Mouse (Mus musculus) testis, adult 2 months (tissue): Measurements from ENCODE around the gene Fez1. TPM values are rescaled to one million over a fixed set of nuclear protein-coding genes. Genes with fewer than 3 reads are reported as not detected.

Experiments used
- H3K27ac ChIP-seq: fragments of 200-500 bp; 2 replicates; pipeline ENCODE4 v1.5.1; 2012; ENCODE audit warnings: low read depth, low read length; ENCODE audit not compliant: control insufficient read depth, insufficient read depth
- H3K27me3 ChIP-seq: fragments of 200-500 bp; 2 replicates; pipeline ENCODE4 v1.6.1; 2012; ENCODE audit warnings: mild to moderate bottlenecking, low read length, moderate library complexity; ENCODE audit not compliant: control insufficient read depth, insufficient read depth
- H3K36me3 ChIP-seq: fragments of 200-500 bp; 2 replicates; pipeline ENCODE4 v1.6.1; 2012; ENCODE audit warnings: mild to moderate bottlenecking, low read length; ENCODE audit not compliant: control insufficient read depth, insufficient read depth
- H3K4me1 ChIP-seq: fragments of 200-500 bp; 2 replicates; pipeline ENCODE4 v1.6.1; 2012; ENCODE audit warnings: low read length; ENCODE audit not compliant: control insufficient read depth, insufficient read depth
- H3K4me3 ChIP-seq: fragments of 200-500 bp; 2 replicates; pipeline ENCODE4 v1.5.1; 2012; ENCODE audit warnings: low read depth, mild to moderate bottlenecking, low read length, moderate library complexity, mixed read lengths; ENCODE audit not compliant: control insufficient read depth
- CTCF ChIP-seq: fragments of 200-500 bp; IDR thresholded peaks from 2 replicates; pipeline ENCODE4 v1.5.1; 2012; ENCODE audit warnings: low read depth, mild to moderate bottlenecking, inconsistent platforms, low read length, moderate library complexity; ENCODE audit not compliant: control insufficient read depth, insufficient read depth, insufficient replicate concordance
- POLR2A ChIP-seq: fragments of 200-500 bp; IDR thresholded peaks from 2 replicates; pipeline ENCODE4 v1.6.1; 2012; ENCODE audit warnings: low read depth, mild to moderate bottlenecking, inconsistent platforms, low read length, moderate library complexity; ENCODE audit not compliant: control insufficient read depth
- polyA plus RNA-seq: library from polyadenylated mRNA; depleted of rRNA; stranded (reverse); fragments of >200 nt; gene quantifications from 2 replicates; pipeline ENCODE4 v1.2.3, GENCODE M21; 2012

Fez1 gene
- polyA plus RNA-seq, 1 experiment = 7.0 TPM

DNA sequence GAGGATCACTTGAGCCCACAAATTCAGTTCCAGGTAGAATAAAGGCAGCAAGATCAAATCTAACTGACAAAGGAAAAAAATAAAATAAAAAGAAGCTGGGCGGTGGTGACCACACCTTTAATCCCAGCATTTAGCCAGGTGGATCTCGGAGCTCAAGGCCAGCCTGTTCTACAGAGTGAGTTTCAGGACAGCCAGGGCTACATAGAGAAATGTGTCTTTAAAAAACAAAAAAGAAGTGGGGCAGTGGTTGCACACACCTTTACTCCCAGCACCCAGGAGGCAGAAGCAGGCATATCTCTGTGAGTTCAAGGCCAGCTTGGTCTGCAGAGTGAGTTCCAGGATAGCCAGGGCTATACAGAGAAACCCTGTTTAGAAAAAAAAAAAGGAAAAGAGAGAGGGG lies 19.7 kb upstream of the Fez1 start:
- TF ChIP-seq CTCF (no peak), POLR2A (no peak)
- no peaks in the 10 kb centered on the region for H3K27me3 ChIP-seq
- no peaks in the 10 kb centered on the region for H3K36me3 ChIP-seq
- no peak overlapping the region for H3K27ac ChIP-seq
- no peaks in the 10 kb centered on the region for H3K4me1 ChIP-seq
- H3K4me3 ChIP-seq = no peak overlapping the region

DNA sequence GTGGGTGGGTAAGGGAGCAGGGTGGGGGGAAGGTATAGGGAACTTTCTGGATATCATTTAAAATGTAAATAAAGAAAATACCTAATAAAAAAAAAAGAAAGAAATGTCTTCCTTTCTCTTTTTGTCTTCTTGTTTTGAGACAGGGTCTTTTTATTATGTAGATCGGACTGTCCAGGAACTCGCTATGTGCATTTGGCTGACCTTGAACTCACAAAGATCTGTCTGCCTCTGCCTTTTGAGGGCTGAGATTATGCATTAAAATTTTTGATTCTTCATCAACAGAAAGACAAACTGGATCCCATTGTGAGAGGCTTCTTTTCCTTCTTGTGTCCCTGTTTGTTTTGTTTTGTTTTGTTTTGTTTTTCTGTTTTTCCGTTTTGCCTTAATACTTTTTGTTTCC lies 18.7 kb upstream of the Fez1 start:
- Histone ChIP-seq H3K27me3 (no peaks in the 10 kb centered on the region), H3K27ac (no peak overlapping the region), H3K4me1 (no peaks in the 10 kb centered on the region), H3K4me3 (no peak overlapping the region), H3K36me3 (no peaks in the 10 kb centered on the region)
- no peak for TF ChIP-seq CTCF
- no peak for TF ChIP-seq POLR2A

- no peak overlapping the region for H3K4me3 ChIP-seq
- H3K4me1 ChIP-seq = no peaks in the 10 kb centered on the region
- no peaks in the 10 kb centered on the region for H3K27me3 ChIP-seq
- no peak for TF ChIP-seq POLR2A
- no peak for TF ChIP-seq CTCF
- H3K36me3 ChIP-seq = no peaks in the 10 kb centered on the region
- H3K27ac ChIP-seq = no peak overlapping the region
These were observed 18.3 kb upstream of the Fez1 start for GRCm38 (mm10) chr9:36803386-36803785.

- Histone ChIP-seq H3K36me3 (no peaks in the 10 kb centered on the region), H3K27me3 (no peaks in the 10 kb centered on the region), H3K4me3 (no peak overlapping the region), H3K4me1 (no peaks in the 10 kb centered on the region), H3K27ac (no peak overlapping the region)
- TF ChIP-seq POLR2A (no peak), CTCF (no peak)
These were observed 17.7 kb upstream of the Fez1 start for GRCm38 (mm10) chr9:36803926-36804325.

- Histone ChIP-seq H3K4me3 (no peak overlapping the region), H3K4me1 (no peaks in the 10 kb centered on the region), H3K36me3 (no peaks in the 10 kb centered on the region), H3K27me3 (no peaks in the 10 kb centered on the region), H3K27ac (no peak overlapping the region)
- TF ChIP-seq POLR2A (no peak), CTCF (no peak)
These were observed 16.2 kb upstream of the Fez1 start for GRCm38 (mm10) chr9:36805256-36805975.

DNA sequence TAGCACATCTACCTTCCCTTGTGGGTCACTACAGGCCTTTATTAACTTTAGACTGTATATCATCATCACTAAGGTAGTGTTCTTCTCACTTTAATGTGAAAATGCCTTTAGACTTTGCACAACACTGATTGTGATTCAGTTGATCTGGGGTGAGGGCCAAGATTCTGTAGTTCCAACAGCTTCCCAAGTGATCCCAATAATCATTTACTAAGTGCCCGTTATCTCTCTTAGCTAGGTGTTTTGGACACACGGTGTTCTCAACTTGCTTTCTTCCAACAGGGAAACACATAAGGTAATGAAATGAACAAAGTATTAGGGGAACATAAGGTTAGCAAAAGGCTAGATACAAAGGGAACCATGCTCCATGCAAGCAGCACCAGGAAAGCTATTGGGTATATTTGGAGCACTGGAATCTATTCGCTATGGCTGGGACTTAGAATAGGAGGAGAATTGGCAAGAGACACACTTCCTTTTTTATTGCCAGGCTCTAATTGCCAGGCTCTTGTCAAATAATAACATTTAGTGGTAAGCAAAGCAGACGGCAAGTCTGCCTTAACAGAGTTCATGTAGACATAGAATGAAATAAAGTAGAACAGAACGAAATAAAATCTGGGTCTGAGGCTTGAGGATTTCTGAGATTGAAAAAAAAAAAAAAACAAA lies 13.4 kb upstream of the Fez1 start:
- H3K4me3 ChIP-seq = no peak overlapping the region
- TF ChIP-seq POLR2A (no peak), CTCF (no peak)
- H3K27me3 ChIP-seq = no peaks in the 10 kb centered on the region

GRCm38 (mm10) chr9:36814486-36814885 lies 7.2 kb upstream of the Fez1 start:
- Histone ChIP-seq H3K4me1 (no peaks in the 10 kb centered on the region), H3K4me3 (no peak overlapping the region), H3K27ac (no peak overlapping the region), H3K27me3 (no peaks in the 10 kb centered on the region), H3K36me3 (no peaks in the 10 kb centered on the region)
- TF ChIP-seq POLR2A (no peak), CTCF (no peak)

More for the DNA sequence above, 13.4 kb upstream of the Fez1 start:
- Histone ChIP-seq H3K36me3 (no peaks in the 10 kb centered on the region), H3K27ac (no peak overlapping the region), H3K4me1 (no peaks in the 10 kb centered on the region)

DNA sequence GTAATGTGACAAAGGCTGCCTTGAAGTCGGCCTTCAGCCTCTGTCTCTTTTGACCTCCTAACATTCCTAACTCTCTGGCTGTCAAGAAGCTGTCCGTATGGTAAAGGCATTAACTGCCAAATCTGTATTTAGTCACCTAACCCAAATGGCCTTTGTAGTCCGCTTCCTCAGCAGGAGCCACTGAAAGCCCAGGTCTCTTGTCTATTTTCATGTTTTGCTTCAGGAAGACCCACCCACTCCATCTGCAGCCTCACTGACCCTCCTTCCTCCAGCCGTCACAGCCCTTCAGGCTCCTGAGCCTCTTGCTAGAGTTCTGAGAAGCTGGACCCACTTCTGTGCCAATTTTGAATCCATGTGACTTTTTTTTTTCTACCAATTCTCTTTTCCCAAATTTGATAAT lies 2.8 kb upstream of the Fez1 start:
- no peak for TF ChIP-seq POLR2A
- no peak for TF ChIP-seq CTCF
- H3K36me3 ChIP-seq = no peaks in the 10 kb centered on the region
- H3K4me3 ChIP-seq = no peak overlapping the region
- H3K27me3 ChIP-seq = no peaks in the 10 kb centered on the region
- H3K27ac ChIP-seq = no peak overlapping the region
- peaks cover 6% of the 10 kb centered on the region for H3K4me1 ChIP-seq
